Mouse (Mus musculus) cortical plate, adult 2 months (tissue): Measurements from ENCODE around the gene Clec1b.

Experiments used
- CTCF ChIP-seq: fragments of 200-500 bp; IDR thresholded peaks from 2 replicates; pipeline ENCODE4 v1.5.1; 2011; ENCODE audit warnings: mild to moderate bottlenecking, control low read depth, low read length; ENCODE audit not compliant: insufficient read depth; ENCODE audit errors: extremely low read depth
- POLR2A ChIP-seq: fragments of 200-500 bp; IDR thresholded peaks from 2 replicates; pipeline ENCODE4 v1.6.1; 2011; ENCODE audit warnings: mild to moderate bottlenecking, low read length, control low read depth; ENCODE audit not compliant: insufficient read depth; ENCODE audit errors: extremely low read depth

GRCm38 (mm10) chr6:129405999-129406398 is 8.9 kb downstream of the Clec1b start:
- no peak for TF ChIP-seq CTCF
- no peak for TF ChIP-seq POLR2A
